Mouse (Mus musculus) neural tube, postnatal 0 days (tissue): ENCODE measurements around the gene Prdm8. TPM values are rescaled to one million over a fixed set of nuclear protein-coding genes. Genes with fewer than 3 reads are reported as not detected.

Experiments
- polyA plus RNA-seq: library from polyadenylated mRNA; unstranded; fragments of >200 nt; fragmentation: Nextera tagmentation; extraction: Ambion mirVana; gene quantifications from 2 replicates; pipeline ENCODE4 v1.2.1, GENCODE M21; 2015

Gene Prdm8
- polyA plus RNA-seq: 2.7 and 2.8 TPM in 2 replicates

GRCm38 (mm10) chr5:98167180-98167824, at the start of gene Prdm8:
Gene Prdm8 (plus strand): TSS chr5:98167198.

Other genes starting within 250 kb of the Prdm8 start
- gene Antxr2, start 136.2 kb upstream of the Prdm8 start, polyA plus RNA-seq: 1.7 and 3.5 TPM in 2 replicates
- 0.59 and 0.68 TPM in 2 replicates for gene Fgf5, start 87.0 kb downstream of the Prdm8 start, polyA plus RNA-seq
- gene Cfap299, start 162.1 kb downstream of the Prdm8 start, polyA plus RNA-seq: 3.6 and 4.0 TPM in 2 replicates